Mouse (Mus musculus) megakaryocyte-erythroid progenitor cell, adult 5-6 weeks (primary cell): ENCODE measurements around the gene Gm13283. TPM values are rescaled to one million over a fixed set of nuclear protein-coding genes. Genes with fewer than 3 reads are reported as not detected.
"Not testable (repeated sequence)": the region's sequence is repeated elsewhere in the genome, so short reads cannot be mapped to it uniquely, and the experiment has no call there.

Experiments
- ATAC-seq: replicated peaks from 2 replicates; pipeline ENCODE4 v1.8.0; 2016; ENCODE audit warnings: mild to moderate bottlenecking, inconsistent platforms; ENCODE audit not compliant: severe bottlenecking, poor library complexity, low FRiP score, low TSS enrichment
- total RNA-seq, 2 experiments: library from RNA; stranded (forward) in 1 of 2; stranded (reverse) in 1 of 2; fragments of 200-1000, 215-1000 nt in 1 of 2; fragments of >200 nt in 1 of 2; fragmentation: Nextera tagmentation in 1 of 2; gene quantifications; 2 replicates each; pipeline ENCODE4 v1.2.3; 2014 to 2017

Gm13283 gene
- total RNA-seq (2014; fragmentation: Nextera tagmentation): not detected in 2 replicates
- not detected in 2 replicates for total RNA-seq (2017)

DNA sequence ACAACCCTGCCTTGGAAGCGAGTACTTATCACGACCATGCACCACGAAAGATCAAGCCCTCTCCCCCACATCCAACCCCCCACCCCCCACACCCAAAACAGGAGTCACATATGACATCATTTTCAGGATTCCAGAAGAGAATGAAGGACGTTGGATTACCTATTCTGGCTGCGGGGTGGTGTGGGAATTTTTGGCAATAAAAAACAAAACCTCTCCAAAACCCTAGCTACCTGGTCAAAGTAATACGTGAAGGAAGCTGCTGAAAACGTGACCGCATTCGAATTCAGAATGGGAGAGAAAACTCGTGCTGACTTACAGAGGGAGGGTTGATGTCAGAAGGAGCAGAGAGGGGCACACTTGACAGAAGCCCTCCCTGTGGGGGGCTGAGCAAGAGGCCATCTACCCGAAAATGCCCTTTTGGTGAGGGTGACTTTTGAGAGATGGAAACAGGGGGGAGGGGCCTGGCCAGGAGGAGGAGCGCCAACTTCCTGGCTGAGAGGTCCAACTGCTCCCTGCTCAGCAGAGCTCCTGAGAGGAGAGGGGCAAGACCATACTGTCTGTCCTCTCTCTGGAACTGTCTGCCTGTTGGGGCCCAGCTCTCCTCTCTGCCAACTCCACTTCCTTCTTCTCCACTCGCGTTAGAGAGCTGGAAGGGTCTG, at the start of gene Gm13283:
TSS of gene Gm13283 (plus strand) at position 510 of the 659 bp plus-strand sequence.
- not testable (repeated sequence) for ATAC-seq

DNA sequence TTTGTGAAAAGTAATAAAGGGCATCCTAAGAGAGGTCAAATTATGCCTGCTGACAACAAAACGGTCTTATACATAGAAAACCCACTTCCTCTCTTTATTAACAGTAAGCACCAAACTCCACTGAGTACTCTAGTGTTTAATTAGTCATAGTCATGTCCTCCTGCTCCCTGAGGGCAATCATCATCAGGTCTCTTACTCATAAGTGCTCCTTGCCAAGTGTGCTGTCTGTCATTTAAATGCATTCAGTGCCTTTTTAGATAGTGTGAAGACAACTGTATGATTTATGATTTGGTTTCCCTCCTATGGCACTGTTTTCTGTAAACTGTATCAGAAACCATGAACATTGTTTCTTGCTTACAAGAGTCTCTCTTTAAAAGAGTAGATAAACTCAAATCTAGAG, 45.6 kb upstream of the Gm13283 start:
- ATAC-seq: no peak

GRCm38 (mm10) chr4:88715059-88715458, 44.9 kb upstream of the Gm13283 start:
- ATAC-seq: no peak

- ATAC-seq: no peak
Observed at GRCm38 (mm10) chr4:88718715-88719114, 41.2 kb upstream of the Gm13283 start.

GRCm38 (mm10) chr4:88721791-88722721, 37.9 kb upstream of the Gm13283 start, which contains the start of the genes Gm26566 and Klhl9:
TSS of gene Gm26566 (plus strand) at chr4:88721805.
TSS of gene Klhl9 (minus strand) at chr4:88722465.
- peak; percentile 89 for ATAC-seq

DNA sequence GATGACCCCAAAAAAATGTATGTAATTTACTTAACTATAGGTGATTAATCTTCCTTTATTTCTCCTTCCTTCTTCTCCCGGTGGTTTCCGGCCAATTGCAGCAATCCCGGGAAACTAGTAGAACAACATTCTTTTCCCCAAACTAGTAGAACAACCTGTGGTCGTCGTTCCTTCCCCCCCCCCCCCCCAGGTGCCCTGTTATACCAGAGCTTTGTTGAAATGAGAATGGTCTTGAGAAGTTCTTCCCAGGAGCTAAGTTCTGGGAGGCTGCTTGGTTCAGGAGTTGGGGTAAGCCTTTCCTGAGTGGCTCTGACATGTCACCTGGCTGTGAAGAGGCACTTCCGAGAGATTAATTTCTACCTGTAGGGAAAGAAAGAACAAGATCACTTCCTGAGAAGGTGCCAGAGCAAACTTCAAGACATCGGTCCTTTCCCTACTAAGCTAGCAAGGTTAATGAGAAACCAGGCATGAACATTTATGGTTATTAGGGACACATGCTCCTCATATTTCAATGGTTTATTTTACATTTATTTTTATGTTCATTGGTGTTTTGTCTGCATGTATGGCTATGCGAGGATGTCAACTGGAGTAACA, 36.3 kb upstream of the Gm13283 start:
- ATAC-seq: no peak

DNA sequence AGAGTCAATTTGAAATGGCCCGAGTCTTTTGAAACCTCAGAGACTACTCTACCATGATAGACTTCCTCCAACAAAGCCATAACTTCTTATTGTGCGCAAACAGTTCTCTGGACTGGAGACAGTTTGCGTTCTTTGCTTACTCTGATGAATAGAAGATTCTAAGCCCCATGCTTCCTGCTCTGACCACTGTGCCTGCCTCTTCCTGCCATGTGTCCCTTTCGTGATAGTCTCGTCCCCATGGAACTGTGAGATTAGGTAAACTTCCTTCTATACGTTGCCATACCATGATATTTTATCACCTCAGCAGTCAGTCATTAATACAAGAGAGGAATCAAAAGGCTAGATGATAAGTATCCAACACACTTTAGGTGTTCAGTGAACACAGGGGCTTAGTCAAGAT, 33.2 kb upstream of the Gm13283 start:
- ATAC-seq: no peak

- ATAC-seq: peak; percentile 98
Observed at GRCm38 (mm10) chr4:88727324-88727723, 32.6 kb upstream of the Gm13283 start.

- peak; percentile 87 for ATAC-seq
Observed at GRCm38 (mm10) chr4:88738480-88738879, 21.4 kb upstream of the Gm13283 start.

GRCm38 (mm10) chr4:88739036-88739435, 20.9 kb upstream of the Gm13283 start:
- ATAC-seq: no peak

DNA sequence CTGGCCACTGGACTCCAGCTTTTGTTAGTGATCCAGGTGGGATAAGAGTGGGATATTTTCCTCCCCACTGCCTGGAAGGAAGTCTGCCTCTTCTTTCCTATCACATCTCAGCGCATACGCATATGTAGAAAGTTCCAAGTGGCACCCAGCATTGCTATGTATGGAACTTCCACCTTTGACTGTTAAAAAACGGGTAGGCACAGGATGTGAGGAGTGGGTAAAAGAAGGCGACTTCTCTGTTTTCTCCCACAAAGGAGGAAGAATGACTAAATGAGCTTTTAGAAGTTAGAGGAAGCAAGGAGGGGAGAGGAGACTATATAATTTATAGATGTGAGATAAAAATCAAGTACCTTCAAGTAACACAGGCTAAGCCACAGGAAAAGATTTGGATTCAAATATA, 18.5 kb upstream of the Gm13283 start:
- ATAC-seq: no peak

DNA sequence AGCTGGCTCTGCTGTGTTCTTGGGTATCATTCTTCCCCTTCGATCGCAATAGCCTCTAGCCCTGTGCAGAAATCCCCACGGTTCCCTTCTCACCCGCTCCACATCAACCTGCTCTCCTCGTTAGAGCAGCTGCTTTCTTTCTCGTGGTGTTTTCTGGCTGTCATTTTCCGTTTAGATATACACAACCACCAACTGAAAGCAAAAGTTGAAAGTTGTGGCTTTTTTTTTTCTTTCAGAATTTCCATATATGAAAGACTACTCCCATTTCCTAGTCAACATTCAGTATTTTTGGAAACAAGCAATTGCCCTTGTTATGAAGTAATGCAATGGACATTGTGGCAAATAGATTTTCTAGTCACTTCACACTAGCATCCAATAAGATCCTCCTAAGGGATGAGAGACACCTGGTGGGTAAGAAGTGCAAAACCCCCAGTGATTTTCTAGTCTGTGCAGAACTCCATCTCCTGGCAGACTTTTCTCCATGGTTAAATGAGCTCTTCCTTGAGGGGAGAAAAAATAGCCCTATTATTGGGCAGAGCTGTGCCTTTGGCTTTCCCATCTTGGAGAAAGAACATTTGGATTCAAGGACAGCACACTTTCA, 17.0 kb upstream of the Gm13283 start:
- peak; percentile 59 for ATAC-seq

DNA sequence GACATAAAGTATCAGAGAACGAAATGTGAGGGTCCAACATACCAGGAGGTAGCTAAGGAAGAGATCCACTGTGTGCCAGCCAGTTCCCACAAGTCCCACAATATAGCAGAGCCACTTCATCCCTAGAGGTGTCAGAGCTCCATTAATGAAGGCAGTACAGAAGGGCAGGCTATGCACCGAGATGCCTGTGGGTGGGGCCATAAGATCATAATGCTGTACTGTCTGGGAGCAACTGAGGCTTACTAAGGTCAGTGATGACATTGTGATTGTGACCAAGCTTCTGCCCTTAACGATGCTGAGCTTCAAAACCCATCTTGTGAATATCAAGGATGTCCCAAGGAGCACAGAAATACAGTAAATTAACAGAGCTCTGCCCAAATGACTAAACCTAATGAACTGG, 15.7 kb upstream of the Gm13283 start:
- ATAC-seq: no peak

- ATAC-seq: no peak
Observed at GRCm38 (mm10) chr4:88749926-88750325, 10.0 kb upstream of the Gm13283 start.

DNA sequence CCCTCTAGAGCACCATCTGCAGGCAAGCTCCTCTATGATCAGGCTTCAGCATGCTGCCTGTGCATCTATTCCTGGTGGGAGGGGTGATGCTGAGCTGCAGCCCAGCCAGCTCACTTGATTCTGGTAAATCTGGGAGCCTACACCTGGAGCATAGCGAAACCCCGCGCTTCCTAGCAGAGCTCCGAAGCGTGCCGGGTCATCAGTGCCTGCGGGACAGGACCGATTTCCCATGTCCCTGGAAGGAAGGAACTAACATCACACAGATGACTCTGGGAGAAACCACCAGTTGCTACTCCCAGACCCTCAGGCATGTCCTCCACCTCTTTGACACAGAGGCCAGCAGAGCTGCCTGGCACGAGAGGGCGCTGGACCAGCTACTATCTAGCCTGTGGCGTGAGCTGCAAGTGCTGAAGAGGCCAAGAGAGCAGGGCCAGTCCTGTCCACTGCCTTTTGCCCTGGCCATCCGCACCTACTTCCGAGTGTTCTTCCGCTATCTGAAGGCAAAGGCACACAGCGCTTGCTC, 5.0 kb upstream of the Gm13283 start, which contains the start of gene Gm13271:
TSS of gene Gm13271 (plus strand) at position 51 of the 523 bp plus-strand sequence.
- not testable (repeated sequence) for ATAC-seq

- ATAC-seq: not testable (repeated sequence)
Observed at GRCm38 (mm10) chr4:88756581-88757513, 3.1 kb upstream of the Gm13283 start.

DNA sequence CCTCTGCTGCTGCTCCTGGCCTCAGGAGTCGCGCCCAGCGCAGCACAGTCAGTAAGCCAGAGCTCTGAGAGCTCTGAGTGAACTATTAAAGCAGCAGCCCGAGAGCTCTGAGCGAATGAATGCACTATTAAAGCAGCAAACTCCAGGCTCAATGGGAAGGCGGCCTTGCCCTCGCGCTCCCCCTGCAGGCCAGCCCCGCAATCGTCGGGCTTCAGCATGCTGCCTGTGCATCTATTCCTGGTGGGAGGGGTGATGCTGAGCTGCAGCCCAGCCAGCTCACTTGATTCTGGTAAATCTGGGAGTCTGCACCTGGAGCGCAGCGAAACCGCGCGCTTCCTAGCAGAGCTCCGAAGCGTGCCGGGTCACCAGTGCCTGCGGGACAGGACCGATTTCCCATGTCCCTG, 2.3 kb upstream of the Gm13283 start:
- peak; percentile 100 for ATAC-seq

- not testable (repeated sequence) for ATAC-seq
Observed at GRCm38 (mm10) chr4:88758751-88759150, 1.2 kb upstream of the Gm13283 start.
